Mouse (Mus musculus) kidney, adult 2 months (tissue): Measurements from ENCODE around the gene Fmnl1. TPM values are rescaled to one million over a fixed set of nuclear protein-coding genes. Genes with fewer than 3 reads are reported as not detected.

Source experiments
- DNase-seq: peaks from one replicate; pipeline ENCODE4 v3.0.0; 2021
- H3K27ac ChIP-seq: fragments of 200-500 bp; 2 replicates; pipeline ENCODE4 v1.5.1; 2012; ENCODE audit warnings: low read depth, low read length, control low read depth, inconsistent platforms; ENCODE audit not compliant: insufficient read depth
- H3K27me3 ChIP-seq: fragments of 200-500 bp; replicated peaks from 2 replicates; pipeline ENCODE4 v1.6.1; 2012; ENCODE audit warnings: mild to moderate bottlenecking, moderate library complexity, low read length, inconsistent platforms; ENCODE audit not compliant: control insufficient read depth, insufficient read depth
- H3K36me3 ChIP-seq: fragments of 200-500 bp; 2 replicates; pipeline ENCODE4 v1.6.1; 2012; ENCODE audit warnings: mild to moderate bottlenecking, moderate library complexity, low read length, inconsistent platforms; ENCODE audit not compliant: control insufficient read depth, insufficient read depth
- H3K4me1 ChIP-seq: fragments of 200-500 bp; 2 replicates; pipeline ENCODE4 v1.6.1; 2011; ENCODE audit warnings: low read length; ENCODE audit not compliant: control insufficient read depth, insufficient read depth
- H3K4me3 ChIP-seq: fragments of 200-500 bp; 2 replicates; pipeline ENCODE4 v1.5.1; 2011; ENCODE audit warnings: mild to moderate bottlenecking, low read depth, low read length, control low read depth; ENCODE audit not compliant: insufficient read depth
- CTCF ChIP-seq: fragments of 200-500 bp; conservative IDR thresholded peaks from 2 replicates; pipeline ENCODE4 v1.5.1; 2011; ENCODE audit warnings: low read depth, mild to moderate bottlenecking, control low read depth, low read length, moderate library complexity, mixed read lengths; ENCODE audit not compliant: insufficient read depth, insufficient read length
- POLR2A ChIP-seq: fragments of 200-500 bp; IDR thresholded peaks from one replicate; pipeline ENCODE4 v1.6.1; 2011; ENCODE audit warnings: low read depth, low read length, control low read depth
- WGBS: fragments of 180-500 bp; shearing (Covaris S2); methylation state at CpG from one replicate; pipeline ENCODE4 v1.1.7; 2018; 5-methylcytosine and 5-hydroxymethylcytosine counted together
- polyA plus RNA-seq: library from polyadenylated mRNA; depleted of rRNA; stranded (reverse); fragments of >200 nt; gene quantifications from 2 replicates; pipeline ENCODE4 v1.2.3, GENCODE M21; 2012

The Fmnl1 gene
- polyA plus RNA-seq, 1 experiment = 35.5 TPM

GRCm38 (mm10) chr11:103177815-103178485 is 7.0 kb downstream of the Fmnl1 start:
- H3K4me3 ChIP-seq = no peak overlapping the region
- 87% methylated on average over 15 of the region's 15 CpGs for WGBS
- no peaks in the 10 kb centered on the region for H3K27me3 ChIP-seq
- TF ChIP-seq POLR2A (no peak), CTCF (no peak)
- DNase-seq = no peak
- no peaks in the 10 kb centered on the region for H3K36me3 ChIP-seq
- peaks cover 39% of the 10 kb centered on the region for H3K4me1 ChIP-seq
- H3K27ac ChIP-seq = no peak overlapping the region

DNA sequence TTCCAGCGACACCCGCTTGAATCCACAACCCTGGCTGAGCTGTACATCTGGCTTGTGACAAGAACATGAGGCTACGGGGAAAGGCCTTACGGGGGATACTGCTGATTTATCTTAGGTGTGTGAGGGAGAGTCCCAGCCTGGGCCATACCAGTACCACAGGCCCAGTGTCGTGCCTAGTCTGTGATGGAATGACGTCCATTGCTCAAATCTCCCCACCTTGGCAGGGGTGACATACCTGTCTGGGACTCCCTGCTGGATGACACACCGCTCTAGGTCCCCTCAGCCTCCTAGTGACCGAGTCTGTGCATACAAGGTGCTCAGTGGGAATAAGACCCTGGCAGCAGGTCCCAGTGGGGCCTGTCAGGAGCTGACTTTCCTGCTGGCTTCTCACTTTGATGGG is 7.8 kb downstream of the Fmnl1 start:
- WGBS = 96% methylated on average over 8 of the region's 8 CpGs
- Histone ChIP-seq H3K4me1 (peaks cover 33% of the 10 kb centered on the region), H3K4me3 (no peak overlapping the region), H3K27me3 (no peaks in the 10 kb centered on the region), H3K36me3 (no peaks in the 10 kb centered on the region), H3K27ac (no peak overlapping the region)
- no peak for TF ChIP-seq POLR2A
- no peak for TF ChIP-seq CTCF
- no peak for DNase-seq

GRCm38 (mm10) chr11:103180426-103180825 is 9.5 kb downstream of the Fmnl1 start:
- Histone ChIP-seq H3K4me3 (no peak overlapping the region), H3K4me1 (peaks cover 21% of the 10 kb centered on the region), H3K36me3 (no peaks in the 10 kb centered on the region), H3K27ac (peak overlapping the region; percentile 87), H3K27me3 (no peaks in the 10 kb centered on the region)
- TF ChIP-seq POLR2A = no peak
- TF ChIP-seq CTCF = no peak
- peak; percentile 87 for DNase-seq
- 52% methylated on average over 1 of the region's 1 CpGs for WGBS

DNA sequence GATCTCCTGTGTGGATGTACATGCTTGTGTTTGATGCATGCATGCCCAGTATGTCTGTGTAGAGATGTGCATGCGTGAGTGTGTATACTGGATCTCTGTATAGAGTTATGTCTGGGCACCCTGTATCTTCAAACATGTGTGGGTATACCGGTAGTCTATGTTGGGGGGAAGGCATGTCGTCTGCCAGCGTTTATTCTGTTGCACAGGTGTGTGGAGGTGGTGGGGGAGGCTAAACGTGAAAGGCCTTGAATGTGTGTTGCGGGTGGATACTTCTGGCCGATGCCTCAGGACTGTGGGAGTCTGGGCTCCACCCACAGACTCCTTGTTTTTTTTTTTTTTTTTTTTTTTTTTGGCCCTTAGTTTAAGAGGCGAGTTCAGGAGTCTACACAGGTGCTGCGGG is 10.4 kb downstream of the Fmnl1 start:
- peaks cover 19% of the 10 kb centered on the region for H3K4me1 ChIP-seq
- WGBS = 61% methylated on average over 9 of the region's 9 CpGs
- TF ChIP-seq CTCF (no peak), POLR2A (no peak)
- peak overlapping the region; percentile 23; the same call in 1 of the 2 replicates for H3K4me3 ChIP-seq
- no peak for DNase-seq
- peak overlapping the region; percentile 86 for H3K27ac ChIP-seq
- no peaks in the 10 kb centered on the region for H3K27me3 ChIP-seq
- H3K36me3 ChIP-seq = no peaks in the 10 kb centered on the region

DNA sequence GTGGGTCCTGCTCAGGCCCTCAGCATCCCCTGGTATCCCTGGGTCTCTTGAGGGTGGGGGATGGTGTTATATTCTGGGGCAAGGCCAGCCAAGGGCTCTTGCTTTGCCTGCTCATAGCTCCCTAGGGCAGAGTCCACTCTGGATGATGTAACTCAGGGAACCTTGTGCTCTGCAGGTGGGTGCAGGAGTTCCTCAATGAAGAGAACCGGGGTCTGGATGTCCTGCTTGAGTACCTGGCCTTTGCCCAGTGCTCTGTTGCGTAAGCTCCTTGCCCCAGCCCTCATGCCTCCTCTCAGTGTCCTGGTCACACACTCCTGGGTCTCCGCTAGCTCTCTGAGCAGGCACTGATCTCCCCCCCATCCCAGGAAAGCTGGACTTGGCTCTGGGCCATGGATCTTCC is 11.0 kb downstream of the Fmnl1 start:
- no peak for TF ChIP-seq CTCF
- TF ChIP-seq POLR2A = no peak
- WGBS = 69% methylated on average over 3 of the region's 3 CpGs
- Histone ChIP-seq H3K36me3 (no peaks in the 10 kb centered on the region; the same call in 1 of the 2 replicates), H3K27me3 (no peaks in the 10 kb centered on the region), H3K4me1 (peaks cover 19% of the 10 kb centered on the region), H3K4me3 (no peak overlapping the region), H3K27ac (peak overlapping the region; percentile 86)
- DNase-seq = peak; percentile 96

DNA sequence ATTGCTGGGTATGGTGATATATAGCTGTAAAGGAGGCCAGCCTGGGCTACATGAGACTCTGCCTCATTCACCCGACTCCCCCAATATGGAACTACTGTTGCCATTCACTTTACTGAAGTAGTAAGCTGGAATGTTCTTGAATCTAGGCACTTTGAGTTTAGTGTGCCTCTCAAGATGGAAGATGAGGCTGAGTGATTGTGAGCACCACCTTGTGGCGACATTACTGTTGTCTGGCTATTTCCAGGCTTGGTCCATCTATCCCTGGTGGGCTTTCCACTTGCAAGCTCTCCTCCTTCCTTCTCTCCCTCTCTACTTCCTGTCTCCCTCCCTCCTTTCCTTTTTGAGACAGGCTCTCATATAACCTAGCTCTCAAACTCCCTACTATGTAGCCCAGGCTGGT is 14.0 kb downstream of the Fmnl1 start:
- Histone ChIP-seq H3K4me3 (no peak overlapping the region), H3K27me3 (no peaks in the 10 kb centered on the region), H3K27ac (no peak overlapping the region), H3K36me3 (peaks cover 1% of the 10 kb centered on the region; the same call in 1 of the 2 replicates), H3K4me1 (peaks cover 8% of the 10 kb centered on the region; the same call in 1 of the 2 replicates)
- TF ChIP-seq POLR2A = no peak
- peak; percentile 67 for TF ChIP-seq CTCF
- DNase-seq = peak; percentile 69
- 52% methylated on average over 2 of the region's 2 CpGs for whole genome bisulfite sequencing

DNA sequence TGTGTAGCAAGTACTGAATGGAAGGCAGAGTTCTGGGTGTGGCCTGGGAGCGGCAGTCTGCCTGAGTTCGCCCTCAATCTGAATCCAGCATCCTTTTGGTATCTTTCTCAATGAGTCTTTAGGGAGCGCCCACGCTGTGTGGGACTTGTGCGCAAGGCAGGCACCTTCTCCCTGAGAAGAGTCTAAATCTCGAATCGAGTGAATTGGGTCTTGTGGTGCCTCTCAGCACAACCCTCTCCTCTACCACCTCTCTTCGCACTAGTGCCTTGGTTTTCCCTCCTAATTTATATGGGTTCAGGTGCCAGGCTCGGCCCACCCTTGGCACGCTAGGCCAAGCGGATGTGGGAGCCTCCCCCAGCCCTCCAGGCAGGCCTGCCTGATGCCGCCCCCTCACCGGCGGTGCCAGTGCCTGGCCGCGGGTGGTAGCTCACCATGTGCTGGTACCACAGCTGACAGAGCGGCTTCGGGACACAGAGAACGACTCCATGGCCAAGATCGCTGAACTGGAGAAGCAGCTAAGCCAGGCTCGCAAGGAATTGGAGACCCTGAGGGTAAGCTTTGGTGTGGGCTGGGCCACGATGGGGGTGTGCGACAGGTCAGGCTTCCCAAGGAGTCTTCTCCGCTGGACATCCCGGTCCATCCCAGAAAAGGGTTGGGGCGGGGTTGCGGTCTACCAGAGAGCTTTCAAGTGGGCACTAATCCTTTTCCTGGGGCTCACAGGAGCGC is 21.5 kb downstream of the Fmnl1 start:
- Histone ChIP-seq H3K36me3 (peaks cover 1% of the 10 kb centered on the region; the same call in 1 of the 2 replicates), H3K4me3 (no peak overlapping the region), H3K27ac (no peak overlapping the region), H3K4me1 (no peaks in the 10 kb centered on the region), H3K27me3 (no peaks in the 10 kb centered on the region)
- no peak for DNase-seq
- TF ChIP-seq POLR2A = no peak
- TF ChIP-seq CTCF = no peak
- WGBS = 53% methylated on average over 28 of the region's 28 CpGs
